Mouse (Mus musculus) C2C12 (cell line): Measurements from ENCODE around the gene Gm11627. TPM values are rescaled to one million over a fixed set of nuclear protein-coding genes. Genes with fewer than 3 reads are reported as not detected.
"Not testable (repeated sequence)": the region's sequence is repeated elsewhere in the genome, so short reads cannot be mapped to it uniquely, and the experiment has no call there.

Source experiments
- H3K27me3 ChIP-seq: one replicate; pipeline ENCODE4 v1.6.1; 2011; ENCODE audit not compliant: control insufficient read depth, insufficient read depth, insufficient read length
- H3K36me3 ChIP-seq: one replicate; pipeline ENCODE4 v1.6.1; 2011; ENCODE audit not compliant: control insufficient read depth, insufficient read depth
- H3K4me3 ChIP-seq: one replicate; pipeline ENCODE4 v1.5.1; 2011; ENCODE audit warnings: mild to moderate bottlenecking, control low read depth; ENCODE audit not compliant: poor library complexity, insufficient read depth, severe bottlenecking
- H3K79me2 ChIP-seq: one replicate; pipeline ENCODE4 v1.6.1; 2011; ENCODE audit not compliant: control insufficient read depth, insufficient read depth
- H3K79me3 ChIP-seq: one replicate; pipeline ENCODE4 v1.6.1; 2011; ENCODE audit warnings: low read depth, control low read depth
- H3ac ChIP-seq: one replicate; pipeline ENCODE3; 2011; ENCODE audit warnings: low read depth; ENCODE audit not compliant: control insufficient read depth, insufficient read length
- CEBPB ChIP-seq: IDR thresholded peaks from one replicate; pipeline ENCODE4 v1.6.1; 2011; ENCODE audit warnings: low read depth, mild to moderate bottlenecking, control low read depth, moderate library complexity
- CTCF ChIP-seq: IDR thresholded peaks from one replicate; pipeline ENCODE4 v1.5.1; 2011; ENCODE audit not compliant: control insufficient read depth, insufficient read depth, insufficient read length
- FOSL1 ChIP-seq: IDR thresholded peaks from one replicate; pipeline ENCODE4 v1.8.0; 2011; ENCODE audit warnings: mild to moderate bottlenecking, low read length; ENCODE audit not compliant: poor library complexity, insufficient read depth, severe bottlenecking
- MAX ChIP-seq: IDR thresholded peaks from one replicate; pipeline ENCODE4 v1.6.1; 2011; ENCODE audit warnings: mild to moderate bottlenecking, control low read depth
- MYOD1 ChIP-seq: IDR thresholded peaks from one replicate; pipeline ENCODE4 v1.6.1; 2011; ENCODE audit warnings: low read depth; ENCODE audit not compliant: control insufficient read depth, insufficient read length
- MYOG ChIP-seq: IDR thresholded peaks from one replicate; pipeline ENCODE4 v1.6.1; 2011; ENCODE audit not compliant: control insufficient read depth, insufficient read length; ENCODE audit errors: extremely low read depth
- USF1 ChIP-seq: IDR thresholded peaks from one replicate; pipeline ENCODE4 v1.6.1; 2011; ENCODE audit warnings: low read depth, mild to moderate bottlenecking, control low read depth, moderate library complexity
- polyA plus RNA-seq: library from polyadenylated mRNA; unstranded; fragments of >200 nt; fragmentation: generic; extraction: Trizol; gene quantifications from one replicate; pipeline ENCODE4 v1.2.1, GENCODE M21; 2012; ENCODE audit warnings: missing spikeins

The Gm11627 gene
- polyA plus RNA-seq, 1 experiment = 0.26 TPM

- H3K4me3 ChIP-seq = no peak overlapping the region
- TF ChIP-seq USF1 = no peak
- TF ChIP-seq MYOD1 = no peak
- no peak for TF ChIP-seq MAX
- TF ChIP-seq MYOG = no peak
- no peak for TF ChIP-seq CTCF
These were observed 28.7 kb upstream of the Gm11627 start for GRCm38 (mm10) chr11:102607686-102608548.

GRCm38 (mm10) chr11:102607201-102607600 lies 27.9 kb upstream of the Gm11627 start:
- Histone ChIP-seq H3K79me2 (peaks cover 30% of the 10 kb centered on the region), H3K36me3 (peaks cover 18% of the 10 kb centered on the region), H3K79me3 (peaks cover 17% of the 10 kb centered on the region)
- not testable (repeated sequence) for H3ac ChIP-seq, H3K27me3 ChIP-seq, H3K4me3 ChIP-seq

More at GRCm38 (mm10) chr11:102607686-102608548, 28.7 kb upstream of the Gm11627 start:
- H3ac ChIP-seq = no peak overlapping the region
- peaks cover 17% of the 10 kb centered on the region for H3K79me3 ChIP-seq
- H3K27me3 ChIP-seq = no peaks in the 10 kb centered on the region
- H3K36me3 ChIP-seq = peaks cover 18% of the 10 kb centered on the region
- H3K79me2 ChIP-seq = peaks cover 30% of the 10 kb centered on the region

- Histone ChIP-seq H3K27me3 (no peaks in the 10 kb centered on the region), H3K79me3 (peaks cover 17% of the 10 kb centered on the region), H3K79me2 (peaks cover 30% of the 10 kb centered on the region), H3ac (no peak overlapping the region), H3K4me3 (peak overlapping the region; percentile 14), H3K36me3 (peaks cover 18% of the 10 kb centered on the region)
- no peak for TF ChIP-seq MYOD1
- no peak for TF ChIP-seq MAX
- no peak for TF ChIP-seq CEBPB
- TF ChIP-seq CTCF = no peak
- no peak for TF ChIP-seq USF1
- no peak for TF ChIP-seq FOSL1
- no peak for TF ChIP-seq MYOG
These were observed 27.5 kb upstream of the Gm11627 start for GRCm38 (mm10) chr11:102606751-102607171.

DNA sequence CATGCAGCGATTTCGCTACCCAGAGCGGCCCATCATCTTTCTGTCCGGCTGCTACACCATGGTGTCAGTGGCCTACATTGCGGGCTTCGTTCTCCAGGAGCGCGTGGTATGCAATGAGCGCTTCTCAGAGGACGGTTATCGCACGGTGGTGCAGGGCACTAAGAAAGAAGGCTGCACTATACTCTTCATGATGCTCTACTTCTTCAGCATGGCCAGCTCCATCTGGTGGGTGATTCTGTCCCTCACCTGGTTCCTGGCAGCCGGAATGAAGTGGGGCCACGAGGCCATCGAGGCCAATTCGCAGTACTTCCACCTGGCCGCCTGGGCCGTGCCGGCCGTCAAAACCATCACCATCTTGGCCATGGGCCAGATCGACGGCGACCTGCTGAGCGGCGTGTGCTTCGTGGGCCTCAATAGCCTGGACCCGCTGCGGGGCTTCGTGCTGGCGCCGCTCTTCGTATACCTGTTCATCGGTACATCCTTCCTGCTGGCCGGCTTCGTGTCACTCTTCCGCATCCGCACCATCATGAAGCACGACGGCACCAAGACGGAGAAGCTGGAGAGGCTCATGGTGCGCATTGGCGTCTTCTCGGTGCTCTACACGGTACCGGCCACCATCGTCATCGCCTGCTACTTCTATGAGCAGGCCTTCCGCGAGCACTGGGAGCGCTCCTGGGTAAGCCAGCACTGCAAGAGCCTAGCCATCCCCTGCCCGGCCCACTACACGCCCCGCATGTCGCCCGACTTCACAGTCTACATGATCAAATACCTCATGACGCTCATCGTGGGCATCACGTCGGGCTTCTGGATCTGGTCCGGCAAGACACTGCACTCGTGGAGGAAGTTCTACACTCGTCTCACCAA lies 26.5 kb upstream of the Gm11627 start:
- Histone ChIP-seq H3K4me3 (peak overlapping the region; percentile 57), H3K27me3 (no peaks in the 10 kb centered on the region)
- no peak for TF ChIP-seq MYOD1
- no peak for TF ChIP-seq FOSL1
- TF ChIP-seq USF1 = no peak
- TF ChIP-seq MAX = no peak
- no peak for TF ChIP-seq MYOG
- no peak for TF ChIP-seq CEBPB
- TF ChIP-seq CTCF = no peak

GRCm38 (mm10) chr11:102604777-102605552 lies 25.7 kb upstream of the Gm11627 start:
- TF ChIP-seq MYOG (no peak), FOSL1 (no peak), CTCF (peak; percentile 51), MAX (peak; percentile 12), MYOD1 (no peak)

More for the DNA sequence above, 26.5 kb upstream of the Gm11627 start:
- H3K79me3 ChIP-seq = peaks cover 17% of the 10 kb centered on the region
- H3K36me3 ChIP-seq = peaks cover 18% of the 10 kb centered on the region
- peaks cover 30% of the 10 kb centered on the region for H3K79me2 ChIP-seq
- H3ac ChIP-seq = peak overlapping the region; percentile 66

More at GRCm38 (mm10) chr11:102604777-102605552, 25.7 kb upstream of the Gm11627 start:
- H3K36me3 ChIP-seq = peaks cover 18% of the 10 kb centered on the region
- H3K27me3 ChIP-seq = no peaks in the 10 kb centered on the region
- H3ac ChIP-seq = peak overlapping the region; percentile 66
- peaks cover 17% of the 10 kb centered on the region for H3K79me3 ChIP-seq
- peaks cover 30% of the 10 kb centered on the region for H3K79me2 ChIP-seq
- H3K4me3 ChIP-seq = peak overlapping the region; percentile 57
